Mouse (Mus musculus) limb, embryonic 14.5 days (tissue): Measurements from ENCODE around the gene Wasf2. TPM values are rescaled to one million over a fixed set of nuclear protein-coding genes. Genes with fewer than 3 reads are reported as not detected.

Experiments used
- ATAC-seq: fragments of 200-750 bp; cut with Nextera tagmentation; 2 replicates; pipeline ENCODE4 v1.8.0; 2017; ENCODE audit warnings: low read depth, moderate number of reproducible peaks, moderate TSS enrichment; ENCODE audit not compliant: low FRiP score
- DNase-seq: peaks from one replicate; pipeline ENCODE4 v3.0.0-alpha.2; 2015; ENCODE audit warnings: low spot score
- H3K27ac ChIP-seq: fragments of 300-500 bp; sonication (generic); replicated peaks from 2 replicates; pipeline ENCODE4 v1.5.1; 2014; ENCODE audit warnings: low read depth, mild to moderate bottlenecking, low read length, moderate library complexity, mixed read lengths
- H3K27me3 ChIP-seq: fragments of 300-500 bp; sonication (generic); 2 replicates; pipeline ENCODE4 v1.6.1; 2014; ENCODE audit warnings: low read length, mixed read lengths; ENCODE audit not compliant: control insufficient read depth, insufficient read depth
- H3K36me3 ChIP-seq: fragments of 300-500 bp; sonication (generic); 2 replicates; pipeline ENCODE4 v1.6.1; 2014; ENCODE audit warnings: mild to moderate bottlenecking, low read length, moderate library complexity, mixed read lengths; ENCODE audit not compliant: control insufficient read depth, insufficient read depth
- H3K4me1 ChIP-seq: fragments of 300-500 bp; sonication (generic); 2 replicates; pipeline ENCODE4 v1.6.1; 2014; ENCODE audit warnings: antibody characterized with exemption, low read length, mixed read lengths; ENCODE audit not compliant: control insufficient read depth, insufficient read depth
- H3K4me2 ChIP-seq: fragments of 300-500 bp; sonication (generic); replicated peaks from 2 replicates; pipeline ENCODE4 v1.6.1; 2014; ENCODE audit warnings: low read depth, mild to moderate bottlenecking, low read length, moderate library complexity; ENCODE audit not compliant: severe bottlenecking
- H3K4me3 ChIP-seq: fragments of 300-500 bp; sonication (generic); replicated peaks from 2 replicates; pipeline ENCODE4 v1.5.1; 2014; ENCODE audit warnings: low read length
- H3K9ac ChIP-seq: fragments of 300-500 bp; sonication (generic); 2 replicates; pipeline ENCODE4 v1.6.1; 2014; ENCODE audit warnings: mild to moderate bottlenecking, low read depth, low read length, moderate library complexity; ENCODE audit not compliant: severe bottlenecking
- H3K9me3 ChIP-seq: fragments of 300-500 bp; sonication (generic); 2 replicates; pipeline ENCODE4 v1.6.1; 2016; ENCODE audit warnings: low read length; ENCODE audit not compliant: control insufficient read depth
- POLR2A ChIP-seq: fragments of 200-500 bp; IDR thresholded peaks from 2 replicates; pipeline ENCODE4 v1.8.0; 2012; ENCODE audit warnings: inconsistent platforms, mild to moderate bottlenecking, moderate library complexity, borderline replicate concordance; ENCODE audit not compliant: insufficient read depth, insufficient read length; ENCODE audit errors: extremely low read depth
- WGBS: fragments of 180-500 bp; shearing (Covaris S2); extraction: QIAGEN DNeasy Blood & Tissue Kit; methylation state at CpG from one replicate; pipeline ENCODE4 v1.1.7; 2014; 5-methylcytosine and 5-hydroxymethylcytosine counted together
- polyA plus RNA-seq, 2 experiments: library from polyadenylated mRNA; depleted of rRNA in 1 of 2; stranded (reverse) in 1 of 2; unstranded in 1 of 2; fragments of >200 nt; fragmentation: Nextera tagmentation in 1 of 2; extraction: Ambion mirVana in 1 of 2; gene quantifications; 2 replicates each; pipeline versions ENCODE4 v1.2.1 to v1.2.3; 2012 to 2014

The Wasf2 gene
- polyA plus RNA-seq, 2 experiments: 62.0 to 92.2 TPM

GRCm38 (mm10) chr4:133138971-133139370, 8.7 kb downstream of the Wasf2 start:
- Histone ChIP-seq H3K4me1 (no peaks in the 10 kb centered on the region), H3K27ac (no peak overlapping the region), H3K9me3 (no peaks in the 10 kb centered on the region), H3K27me3 (no peaks in the 10 kb centered on the region), H3K9ac (no peak overlapping the region), H3K4me3 (no peak overlapping the region), H3K4me2 (no peak overlapping the region), H3K36me3 (0 out of 2 replicates have a peak, but pooled peaks cover 7% of the 10 kb centered on the region)
- no peak for TF ChIP-seq POLR2A
- no peak for DNase-seq
- 90% methylated on average over 4 of the region's 4 CpGs for WGBS
- ATAC-seq: no peak

DNA sequence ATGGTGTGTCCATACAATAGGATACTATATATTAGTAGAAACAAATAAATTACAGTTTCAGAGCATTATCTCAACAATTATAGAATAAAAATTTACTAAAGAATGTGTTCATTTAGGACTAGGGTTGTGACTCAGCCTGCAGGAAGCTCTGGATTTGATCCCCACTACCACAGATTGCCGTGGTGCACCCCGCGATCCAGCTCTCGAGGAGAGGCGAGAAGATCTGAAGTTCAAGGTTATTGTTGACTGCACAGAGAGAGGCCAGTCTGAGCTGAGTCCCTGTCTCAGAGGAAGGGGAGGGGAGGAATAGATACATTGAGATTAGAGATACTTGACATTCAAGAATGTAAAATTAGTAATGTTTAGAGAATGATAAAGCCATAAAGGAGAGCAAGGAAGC, 24.7 kb downstream of the Wasf2 start:
- no peak overlapping the region for H3K9ac ChIP-seq
- 98% methylated on average over 5 of the region's 5 CpGs for WGBS
- H3K9me3 ChIP-seq: no peaks in the 10 kb centered on the region
- H3K27me3 ChIP-seq: no peaks in the 10 kb centered on the region
- TF ChIP-seq POLR2A: no peak
- no peak overlapping the region for H3K4me2 ChIP-seq
- no peak overlapping the region for H3K4me3 ChIP-seq
- H3K27ac ChIP-seq: no peak overlapping the region
- ATAC-seq (no peak), DNase-seq (no peak)
- H3K36me3 ChIP-seq: peaks cover 7% of the 10 kb centered on the region
- H3K4me1 ChIP-seq: no peaks in the 10 kb centered on the region

GRCm38 (mm10) chr4:133155726-133156125, 25.4 kb downstream of the Wasf2 start:
- Histone ChIP-seq H3K4me2 (no peak overlapping the region), H3K4me1 (no peaks in the 10 kb centered on the region), H3K9ac (no peak overlapping the region), H3K27me3 (no peaks in the 10 kb centered on the region), H3K4me3 (no peak overlapping the region), H3K27ac (no peak overlapping the region), H3K36me3 (peaks cover 14% of the 10 kb centered on the region), H3K9me3 (no peaks in the 10 kb centered on the region)
- TF ChIP-seq POLR2A: no peak
- ATAC-seq (no peak), DNase-seq (no peak)
- WGBS: 84% methylated on average over 6 of the region's 6 CpGs

DNA sequence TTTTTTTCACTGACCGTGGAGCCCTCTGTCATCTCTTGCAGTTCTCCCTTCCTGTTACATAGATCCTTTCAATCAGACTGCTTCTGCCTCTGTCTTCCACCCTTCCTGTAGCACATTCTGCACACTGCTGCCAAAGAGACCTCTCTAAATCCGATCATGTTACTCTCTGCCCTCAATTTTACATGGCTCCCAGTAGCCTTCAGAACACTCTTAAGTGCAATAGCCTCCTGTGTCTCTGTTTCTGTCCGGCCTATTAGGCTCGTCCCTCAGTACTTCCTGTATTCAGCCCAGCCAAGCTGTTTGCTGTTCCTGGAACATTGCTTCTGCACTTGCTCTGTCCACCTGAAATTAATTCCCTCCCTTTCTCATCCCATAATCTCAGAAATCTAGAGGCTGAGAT, 26.1 kb downstream of the Wasf2 start:
- Histone ChIP-seq H3K9ac (no peak overlapping the region), H3K4me1 (no peaks in the 10 kb centered on the region), H3K27ac (no peak overlapping the region), H3K27me3 (no peaks in the 10 kb centered on the region), H3K4me3 (no peak overlapping the region), H3K4me2 (no peak overlapping the region), H3K9me3 (no peaks in the 10 kb centered on the region), H3K36me3 (peaks cover 16% of the 10 kb centered on the region)
- no peak for TF ChIP-seq POLR2A
- ATAC-seq (no peak), DNase-seq (no peak)
- WGBS: 67% methylated on average over 4 of the region's 4 CpGs

DNA sequence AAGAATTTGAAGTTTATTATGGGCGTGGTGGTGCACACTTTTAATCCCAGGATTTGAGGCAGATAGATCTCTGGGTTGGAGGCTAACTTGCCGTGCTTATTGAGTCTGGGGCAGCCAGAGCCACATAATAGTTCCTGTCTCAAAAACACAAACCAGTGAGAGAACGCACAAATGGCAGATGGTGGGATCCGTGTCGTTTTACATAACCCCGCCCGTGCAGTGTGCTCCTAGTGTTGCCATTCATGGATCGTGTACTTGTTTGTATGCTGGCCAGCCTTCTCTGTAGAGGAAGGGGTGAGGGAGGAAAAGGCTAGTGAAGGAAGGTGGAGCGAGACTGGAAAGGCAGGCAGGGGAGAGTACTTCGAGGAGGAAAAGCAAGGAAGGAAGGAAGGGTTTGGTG, 26.5 kb downstream of the Wasf2 start:
- Histone ChIP-seq H3K27ac (no peak overlapping the region), H3K9me3 (no peaks in the 10 kb centered on the region), H3K9ac (no peak overlapping the region), H3K4me3 (no peak overlapping the region), H3K36me3 (peaks cover 16% of the 10 kb centered on the region), H3K27me3 (no peaks in the 10 kb centered on the region), H3K4me2 (no peak overlapping the region), H3K4me1 (no peaks in the 10 kb centered on the region)
- WGBS: 81% methylated on average over 10 of the region's 10 CpGs
- no peak for TF ChIP-seq POLR2A
- no peak for ATAC-seq
- DNase-seq: no peak

GRCm38 (mm10) chr4:133159127-133159526, 28.8 kb downstream of the Wasf2 start:
- no peak overlapping the region for H3K4me2 ChIP-seq
- H3K4me3 ChIP-seq: no peak overlapping the region
- WGBS: 70% methylated on average over 6 of the region's 6 CpGs
- H3K4me1 ChIP-seq: no peaks in the 10 kb centered on the region
- ATAC-seq: no peak
- no peak for TF ChIP-seq POLR2A
- H3K27me3 ChIP-seq: no peaks in the 10 kb centered on the region
- no peak for DNase-seq
- H3K27ac ChIP-seq: no peak overlapping the region
- no peaks in the 10 kb centered on the region for H3K9me3 ChIP-seq
- H3K9ac ChIP-seq: no peak overlapping the region
- peaks cover 17% of the 10 kb centered on the region for H3K36me3 ChIP-seq
